ENCODE assay signal across 12 mouse cellular contexts in genomic region chr4:101244257-101245011, GRCm38 (mm10). TPM values are rescaled to one million over a fixed set of nuclear protein-coding genes. Genes with fewer than 3 reads are reported as not detected.
A peak's percentile ranks its signal among the peaks of the same experiment; 100 is the strongest.
DNase-seq lines count a peak whose midpoint lies in the region; ATAC-seq lines count a peak whose summit lies in the region.
"Had no signal": no experiment of that assay in that cellular context is flagged by ENCODE, and none has a peak within 500 bp of the region (broad histone marks: within the 10 kb centered on the region; RNA-seq: fewer than 3 reads in every experiment).

No protein-coding gene starts in this region.

- H3K9ac ChIP-seq in heart, embryonic 15.5 days, result no peak overlapping the region
- H3K9ac ChIP-seq in midbrain, embryonic 11.5 days (ENCODE audit: low read length), result no peak overlapping the region
- H3K9ac ChIP-seq: embryonic facial prominence, embryonic 15.5 days; hindbrain, embryonic 15.5 days had no signal

- no peak overlapping the region for H3K4me3 ChIP-seq in heart, embryonic 15.5 days
- no peak overlapping the region for H3K4me3 ChIP-seq in midbrain, embryonic 11.5 days (ENCODE audit: low read depth, low read length)
- H3K4me3 ChIP-seq: embryonic facial prominence, embryonic 15.5 days; hindbrain, embryonic 15.5 days; myocyte had no signal

- WGBS in heart, embryonic 15.5 days, result 73% methylated on average over 6 of the region's 6 CpGs
- 80% methylated on average over 6 of the region's 6 CpGs for WGBS in midbrain, embryonic 11.5 days

- intact Hi-C loops in heart, postnatal 14 days (cut with DNase I), result no loop called here

- no peaks in the 10 kb centered on the region for H3K9me3 ChIP-seq in heart, embryonic 15.5 days (replicated peaks)
- H3K9me3 ChIP-seq in midbrain, embryonic 11.5 days (ENCODE audit: control insufficient read depth, low read length), result no peaks in the 10 kb centered on the region
- H3K9me3 ChIP-seq: embryonic facial prominence, embryonic 15.5 days; hindbrain, embryonic 15.5 days had no signal

- no peak overlapping the region for H3K4me2 ChIP-seq in heart, embryonic 15.5 days
- no peak overlapping the region for H3K4me2 ChIP-seq in midbrain, embryonic 11.5 days
- H3K4me2 ChIP-seq: embryonic facial prominence, embryonic 15.5 days; hindbrain, embryonic 15.5 days had no signal

- H3K27me3 ChIP-seq in heart, embryonic 15.5 days, result no peaks in the 10 kb centered on the region
- H3K27me3 ChIP-seq in midbrain, embryonic 11.5 days (ENCODE audit: control insufficient read depth, insufficient read depth, low read length), result no peaks in the 10 kb centered on the region
- H3K27me3 ChIP-seq: embryonic facial prominence, embryonic 15.5 days; hindbrain, embryonic 15.5 days had no signal

- H3K36me3 ChIP-seq in heart, embryonic 15.5 days, result no peaks in the 10 kb centered on the region
- H3K36me3 ChIP-seq in midbrain, embryonic 11.5 days (ENCODE audit: control insufficient read depth, insufficient read depth, low read length), result no peaks in the 10 kb centered on the region
- H3K36me3 ChIP-seq: embryonic facial prominence, embryonic 15.5 days; hindbrain, embryonic 15.5 days had no signal

- no peak for ATAC-seq in heart, embryonic 15.5 days (replicated peaks; ENCODE audit: insufficient number of reproducible peaks, insufficient read depth, low FRiP score, low read depth)
- ATAC-seq in megakaryocyte progenitor cell, adult 5-6 weeks (replicated peaks; ENCODE audit: poor library complexity), result peak; percentile 29; the same call in 1 of the 2 replicates
- no peak for ATAC-seq in midbrain, embryonic 11.5 days (ENCODE audit: low FRiP score)

- peaks cover 32% of the 10 kb centered on the region for H3K4me1 ChIP-seq in heart, embryonic 15.5 days (replicated peaks)
- H3K4me1 ChIP-seq in midbrain, embryonic 11.5 days (ENCODE audit: control insufficient read depth, insufficient read depth, low read length), result no peaks in the 10 kb centered on the region
- H3K4me1 ChIP-seq: hindbrain, embryonic 15.5 days had no signal

- H3K27ac ChIP-seq in heart, embryonic 15.5 days, result 0 out of 2 replicates have a peak overlapping the region, but pooled peaks have one; percentile 3
- no peak overlapping the region for H3K27ac ChIP-seq in midbrain, embryonic 11.5 days (ENCODE audit: low read depth, low read length)
- H3K27ac ChIP-seq: embryonic facial prominence, embryonic 15.5 days; hindbrain, embryonic 15.5 days had no signal

- DNase-seq in heart, postnatal 14 days, result no peak
- peak; percentile 41 for DNase-seq in A20 (ENCODE audit: low read depth, low spot score)
- DNase-seq in brain, adult 2 months (ENCODE audit: low read depth, low spot score), result peak; percentile 59
- no peak for DNase-seq in kidney, postnatal 10 days
- DNase-seq in midbrain, embryonic 11.5 days (ENCODE audit: low spot score, missing footprints), result no peak
- DNase-seq in thymus, postnatal 4 days, result no peak
- DNase-seq: lung, adult 18-20 months had no signal

RNA-seq across cellular contexts. Expression of gene Jak1, which starts 20.6 kb away (rescaled TPM):
- polyA plus RNA-seq in heart, embryonic 15.5 days (2015; fragmentation: Nextera tagmentation; extraction: Ambion mirVana), result 53.2 and 61.4 TPM in 2 replicates
- total RNA-seq in heart, postnatal 14 days (2021), result 10 to 100 TPM; 74.9 to 79.6 TPM
- total RNA-seq in megakaryocyte progenitor cell, adult 5-6 weeks (2015), result 60.2 and 69.1 TPM in 2 replicates
- total RNA-seq in megakaryocyte progenitor cell, adult 5-6 weeks (2017), result 56.6 and 62.6 TPM in 2 replicates
- polyA plus RNA-seq in midbrain, embryonic 11.5 days (2014; fragmentation: Nextera tagmentation; extraction: Ambion mirVana), result 52.2 and 58.2 TPM in 2 replicates

Comparison
In these comparisons a context has a peak if more than half of its experiments do, and no peak if none do; other contexts are left out.
1. DNase-seq: peak in A20 (single experiment) and brain, adult 2 months (single experiment); none in heart, postnatal 14 days (0 of 2), kidney, postnatal 10 days (single experiment), midbrain, embryonic 11.5 days (single experiment) and thymus, postnatal 4 days (single experiment).